Mouse (Mus musculus): Measurements from ENCODE around the gene Xxylt1.

- TF ChIP-seq GABPA (IDR thresholded peaks at IDR 0.05; ENCODE audit: low read depth, low read length) (no peak), CHD2 (IDR thresholded peaks at IDR 0.05; ENCODE audit: low read length) (no peak), POLR2A (IDR thresholded peaks at IDR 0.05; ENCODE audit: control insufficient read depth in 1 of 2, insufficient read depth in 1 of 2, low read depth in 1 of 2, low read length in 2 of 2, poor library complexity in 1 of 2) (no peak), CTCF (IDR thresholded peaks at IDR 0.05 in 2 of 3, conservative IDR thresholded peaks at IDR 0.05 in 1 of 3; ENCODE audit: control insufficient read depth in 1 of 3, insufficient read depth in 1 of 3, low read depth in 2 of 3, low read length in 3 of 3, poor library complexity in 1 of 3, severe bottlenecking in 1 of 3) (no peak), JUND (IDR thresholded peaks at IDR 0.05; ENCODE audit: low read depth, low read length) (no peak), USF1 (IDR thresholded peaks at IDR 0.05; ENCODE audit: low read depth, low read length) (no peak), ZNF384 (IDR thresholded peaks at IDR 0.05; ENCODE audit: low read depth, low read length) (no peak), EP300 (IDR thresholded peaks at IDR 0.05; ENCODE audit: low read depth in 1 of 2, low read length in 2 of 2) (no peak)
Observed at GRCm38 (mm10) chr16:31060226-31060625, 21.0 kb downstream of the Xxylt1 start.

Measured in MEL (cell line).